Mouse (Mus musculus) spleen, adult 2 months (tissue): ENCODE results near the gene Iqck. TPM values are rescaled to one million over a fixed set of nuclear protein-coding genes. Genes with fewer than 3 reads are reported as not detected.

ENCODE experiments used
- DNase-seq, 2 experiments: peaks; one replicate each; pipeline versions ENCODE4 v3.0.0 to v3.0.0-alpha.2; 2012 to 2021; ENCODE audit warnings: low spot score in 2 of 2, low read depth in 1 of 2
- H3K27ac ChIP-seq: fragments of 200-500 bp; 2 replicates; pipeline ENCODE4 v1.5.1; 2012; ENCODE audit warnings: low read length, inconsistent platforms; ENCODE audit not compliant: insufficient read depth
- H3K27me3 ChIP-seq: fragments of 200-500 bp; 2 replicates; pipeline ENCODE4 v1.6.1; 2012; ENCODE audit warnings: mild to moderate bottlenecking, moderate library complexity, low read length, inconsistent platforms; ENCODE audit not compliant: control insufficient read depth, insufficient read depth
- H3K36me3 ChIP-seq: fragments of 200-500 bp; 2 replicates; pipeline ENCODE4 v1.6.1; 2012; ENCODE audit warnings: mild to moderate bottlenecking, low read length, inconsistent platforms; ENCODE audit not compliant: control insufficient read depth, insufficient read depth
- H3K4me1 ChIP-seq: fragments of 200-500 bp; 2 replicates; pipeline ENCODE4 v1.6.1; 2011; ENCODE audit warnings: inconsistent platforms; ENCODE audit not compliant: control insufficient read depth, insufficient read depth, insufficient read length
- H3K4me3 ChIP-seq: fragments of 200-500 bp; 2 replicates; pipeline ENCODE4 v1.5.1; 2011; ENCODE audit warnings: mild to moderate bottlenecking, inconsistent platforms; ENCODE audit not compliant: insufficient read depth, insufficient read length; ENCODE audit errors: extremely low read depth
- CTCF ChIP-seq: fragments of 200-500 bp; IDR thresholded peaks from 2 replicates; pipeline ENCODE4 v1.5.1; 2011; ENCODE audit warnings: mild to moderate bottlenecking, inconsistent platforms; ENCODE audit not compliant: insufficient read depth, insufficient read length, insufficient replicate concordance; ENCODE audit errors: extremely low read depth
- POLR2A ChIP-seq: fragments of 200-500 bp; IDR thresholded peaks from 2 replicates; pipeline ENCODE4 v1.6.1; 2011; ENCODE audit warnings: low read depth, low read length, inconsistent platforms
- WGBS: fragments of 180-500 bp; shearing (Covaris S2); methylation state at CpG from one replicate; pipeline ENCODE4 v1.1.7; 2018; 5-methylcytosine and 5-hydroxymethylcytosine counted together
- polyA plus RNA-seq: library from polyadenylated mRNA; depleted of rRNA; stranded (reverse); fragments of >200 nt; gene quantifications from 2 replicates; pipeline ENCODE4 v1.2.3, GENCODE M21; 2012

The Iqck gene
- polyA plus RNA-seq, 1 experiment = 0.48 TPM

DNA sequence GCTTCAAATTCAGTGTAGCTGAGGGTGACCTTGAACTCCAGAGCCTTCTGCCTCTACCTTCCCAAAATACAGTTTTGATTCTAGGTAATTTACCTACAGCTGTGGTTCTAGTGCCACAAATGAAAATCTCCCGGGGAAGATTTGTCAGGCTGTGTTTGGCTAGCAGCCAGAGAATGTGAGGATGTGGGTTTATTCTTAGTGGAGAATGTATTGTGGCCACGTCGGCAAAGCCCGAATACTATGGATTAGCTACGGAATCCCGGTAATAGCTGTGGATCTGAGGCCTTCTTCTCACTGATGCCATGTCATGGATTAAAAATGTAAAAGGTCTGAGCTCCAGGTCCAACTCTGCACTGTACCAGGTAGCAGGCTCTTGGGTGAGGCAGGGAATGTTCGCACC, 94.2 kb downstream of the Iqck start:
- 73% methylated on average over 7 of the region's 7 CpGs for WGBS
- no peak for DNase-seq
- no peak overlapping the region for H3K27ac ChIP-seq
- H3K36me3 ChIP-seq = no peaks in the 10 kb centered on the region
- H3K4me1 ChIP-seq = no peaks in the 10 kb centered on the region
- no peaks in the 10 kb centered on the region for H3K27me3 ChIP-seq
- TF ChIP-seq CTCF = no peak
- no peak for TF ChIP-seq POLR2A
- H3K4me3 ChIP-seq = no peak overlapping the region

DNA sequence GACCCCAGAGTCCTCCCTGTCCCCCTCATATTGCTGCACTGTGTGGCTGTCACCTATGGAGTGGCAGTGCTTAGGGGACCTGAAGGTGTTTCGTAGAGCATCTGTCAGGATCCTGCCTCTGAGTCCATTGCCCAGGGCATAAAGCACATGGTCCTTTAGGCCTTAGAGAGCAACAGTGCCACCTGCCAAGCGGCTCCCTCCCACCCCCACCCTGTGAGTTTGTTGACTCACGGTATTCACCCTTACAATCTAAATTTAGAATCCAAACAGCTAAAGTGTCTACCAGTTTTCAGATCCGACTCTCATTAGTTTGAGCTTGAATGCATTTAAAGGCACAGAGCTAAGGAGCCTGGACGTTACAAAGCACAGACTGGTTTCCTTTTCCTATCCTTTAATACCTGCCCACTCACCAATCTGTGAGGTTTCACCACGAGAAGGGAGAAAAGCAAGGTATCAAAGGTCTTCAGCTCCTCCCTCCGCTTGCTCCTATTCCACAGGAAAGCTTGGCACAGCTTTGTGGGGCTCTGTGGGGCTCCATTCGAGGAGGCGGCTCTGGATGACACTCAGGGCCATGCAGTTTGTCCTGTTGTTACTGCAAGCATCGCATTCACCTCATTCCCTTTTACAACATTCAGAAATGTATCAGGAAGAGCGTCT, 98.2 kb downstream of the Iqck start:
- no peak for DNase-seq
- H3K36me3 ChIP-seq = no peaks in the 10 kb centered on the region
- H3K4me3 ChIP-seq = no peak overlapping the region
- 71% methylated on average over 11 of the region's 11 CpGs for WGBS
- H3K27ac ChIP-seq = no peak overlapping the region
- H3K4me1 ChIP-seq = no peaks in the 10 kb centered on the region
- no peak for TF ChIP-seq CTCF
- TF ChIP-seq POLR2A = no peak
- H3K27me3 ChIP-seq = no peaks in the 10 kb centered on the region

DNA sequence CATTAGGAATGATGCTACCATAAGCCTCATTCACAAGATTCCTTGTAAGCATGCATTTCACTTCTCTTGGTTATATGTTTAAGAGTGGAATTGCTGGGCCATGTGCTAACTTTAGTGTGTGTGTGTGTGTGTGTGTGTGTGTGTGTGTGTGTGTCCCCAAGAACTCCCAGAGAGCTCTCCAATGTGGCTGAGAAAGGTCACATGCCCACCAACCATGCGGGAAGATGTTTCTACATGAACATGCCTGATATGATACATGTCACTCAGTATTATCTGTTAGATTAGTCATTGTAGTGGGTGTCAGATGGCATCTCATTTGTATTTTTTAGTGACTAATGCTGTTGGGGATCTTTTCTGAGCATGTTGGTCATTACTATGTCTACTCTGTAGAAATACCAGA, 99.4 kb downstream of the Iqck start:
- H3K36me3 ChIP-seq = no peaks in the 10 kb centered on the region
- WGBS = 88% methylated on average over 1 of the region's 1 CpGs
- TF ChIP-seq CTCF = no peak
- no peak for TF ChIP-seq POLR2A

DNA sequence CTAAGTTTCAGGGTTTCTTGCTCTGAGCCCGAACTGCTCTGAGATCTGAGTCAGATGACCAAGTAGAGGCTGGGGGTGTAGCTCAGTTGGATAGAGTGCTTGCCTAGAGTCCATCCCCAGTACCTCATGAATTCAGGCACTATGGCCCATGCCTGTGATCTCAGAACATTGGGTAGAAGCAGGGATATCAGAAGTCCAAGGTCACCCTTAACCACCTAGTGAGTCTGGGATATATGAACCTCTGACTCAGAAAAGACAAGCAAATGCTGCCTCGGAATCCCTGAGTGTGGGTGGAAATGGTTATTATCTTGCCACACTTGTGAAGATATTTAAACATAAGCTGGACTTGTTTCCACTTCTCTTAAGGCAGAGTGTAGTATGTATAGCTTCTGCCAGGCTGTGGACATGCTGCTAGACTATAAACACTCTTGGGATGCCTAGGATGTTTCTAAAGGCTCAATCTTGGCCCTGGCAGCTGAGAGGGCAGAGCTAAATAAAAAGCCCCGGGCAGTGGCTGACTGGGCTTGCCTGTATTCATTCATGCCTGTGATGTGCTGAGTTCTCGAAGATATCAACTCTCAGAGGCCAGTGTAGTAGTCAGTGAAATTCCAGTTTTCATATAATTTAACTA, 101.2 kb downstream of the Iqck start:
- TF ChIP-seq CTCF (no peak), POLR2A (no peak)
- H3K4me3 ChIP-seq = no peak overlapping the region
- 90% methylated on average over 4 of the region's 4 CpGs for WGBS
- no peak overlapping the region for H3K27ac ChIP-seq
- no peaks in the 10 kb centered on the region for H3K36me3 ChIP-seq
- H3K27me3 ChIP-seq = no peaks in the 10 kb centered on the region
- H3K4me1 ChIP-seq = no peaks in the 10 kb centered on the region
- no peak for DNase-seq

More for the DNA sequence above, 99.4 kb downstream of the Iqck start:
- Histone ChIP-seq H3K27ac (no peak overlapping the region), H3K4me3 (no peak overlapping the region), H3K4me1 (no peaks in the 10 kb centered on the region), H3K27me3 (no peaks in the 10 kb centered on the region)
- no peak for DNase-seq

DNA sequence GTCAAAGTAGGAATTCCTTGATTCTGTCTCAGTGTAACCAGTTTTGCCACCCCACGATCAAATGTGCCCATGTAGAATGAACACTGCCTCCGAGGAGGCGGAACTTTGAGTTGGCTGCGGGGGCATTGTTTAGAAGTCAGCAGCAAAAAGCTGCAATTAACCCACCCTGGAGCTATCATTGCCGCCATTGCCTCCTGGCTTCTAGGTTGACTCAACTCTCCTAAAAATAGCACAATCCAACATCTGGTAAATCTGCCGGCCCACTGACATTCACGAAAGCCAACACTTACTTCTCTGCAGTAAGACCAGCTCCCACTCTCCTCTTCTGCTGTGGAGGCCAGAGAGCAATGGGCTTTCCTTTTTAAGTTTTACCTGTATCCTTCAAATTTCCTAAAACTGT, 103.7 kb downstream of the Iqck start:
- H3K4me1 ChIP-seq = no peaks in the 10 kb centered on the region

DNA sequence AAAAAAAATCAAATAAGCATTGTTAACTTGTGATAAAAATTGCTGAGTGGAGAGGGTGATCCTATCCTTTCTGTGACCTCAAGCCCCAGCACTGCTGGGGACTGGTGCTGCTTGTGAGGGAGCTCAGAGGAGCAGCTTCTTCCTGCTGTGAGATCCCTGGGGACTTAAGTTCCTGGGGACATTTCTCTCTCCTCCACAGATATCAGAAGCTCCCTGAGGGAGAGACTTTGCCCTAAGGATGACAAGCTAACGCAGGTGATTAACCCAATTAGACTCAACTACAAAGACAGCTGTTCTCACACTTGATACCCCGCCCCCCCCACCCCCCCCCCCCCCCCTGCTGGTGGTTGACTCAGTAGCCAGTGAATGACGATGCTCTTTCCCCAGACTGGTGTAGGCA, 109.2 kb downstream of the Iqck start:
- H3K36me3 ChIP-seq = no peaks in the 10 kb centered on the region
- 19% methylated on average over 3 of the region's 3 CpGs for WGBS
- no peaks in the 10 kb centered on the region for H3K4me1 ChIP-seq
- H3K27me3 ChIP-seq = no peaks in the 10 kb centered on the region
- no peak overlapping the region for H3K27ac ChIP-seq
- H3K4me3 ChIP-seq = no peak overlapping the region
- TF ChIP-seq CTCF = no peak
- TF ChIP-seq POLR2A = no peak
- no peak for DNase-seq

More for the DNA sequence above, 103.7 kb downstream of the Iqck start:
- WGBS = 79% methylated on average over 7 of the region's 7 CpGs
- Histone ChIP-seq H3K36me3 (no peaks in the 10 kb centered on the region), H3K4me3 (no peak overlapping the region), H3K27me3 (no peaks in the 10 kb centered on the region), H3K27ac (no peak overlapping the region)
- DNase-seq = no peak
- TF ChIP-seq CTCF (no peak), POLR2A (no peak)

DNA sequence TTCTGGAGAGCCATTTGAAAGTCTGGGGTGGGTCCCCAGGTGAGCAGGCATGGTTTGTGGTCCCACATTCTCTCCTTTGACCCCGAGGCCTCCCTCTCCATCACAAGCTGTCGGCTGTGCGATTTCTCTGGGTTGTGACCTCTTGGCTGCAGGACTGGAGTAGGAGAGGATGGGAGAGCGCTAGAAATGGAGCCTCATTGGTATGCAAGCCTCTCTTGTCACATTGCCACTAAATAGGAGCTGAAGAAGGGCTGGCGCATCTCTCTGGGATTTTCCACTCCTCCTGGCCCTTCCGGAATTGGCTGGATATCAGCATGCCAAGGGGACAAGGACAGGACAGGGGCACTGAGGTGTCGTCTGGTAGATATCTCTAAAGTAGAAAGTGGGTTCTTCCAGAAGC, 109.6 kb downstream of the Iqck start:
- H3K27ac ChIP-seq = no peak overlapping the region
- TF ChIP-seq CTCF (no peak), POLR2A (no peak)
- no peak for DNase-seq
- no peaks in the 10 kb centered on the region for H3K36me3 ChIP-seq
- WGBS = 61% methylated on average over 7 of the region's 7 CpGs
- no peak overlapping the region for H3K4me3 ChIP-seq
- no peaks in the 10 kb centered on the region for H3K27me3 ChIP-seq
- no peaks in the 10 kb centered on the region for H3K4me1 ChIP-seq
